Mouse (Mus musculus) NIH3T3 (cell line): ENCODE results near the gene Psmg4.

Experiments
- DNase-seq: peaks from one replicate; pipeline ENCODE4 v3.0.0-alpha.2; 2012; ENCODE audit warnings: low read depth

Psmg4 gene

GRCm38 (mm10) chr13:34162491-34163303 is at the start of gene Psmg4:
Gene Psmg4 (plus strand): TSS chr13:34162964.
- DNase-seq, result peak; percentile 93

DNA sequence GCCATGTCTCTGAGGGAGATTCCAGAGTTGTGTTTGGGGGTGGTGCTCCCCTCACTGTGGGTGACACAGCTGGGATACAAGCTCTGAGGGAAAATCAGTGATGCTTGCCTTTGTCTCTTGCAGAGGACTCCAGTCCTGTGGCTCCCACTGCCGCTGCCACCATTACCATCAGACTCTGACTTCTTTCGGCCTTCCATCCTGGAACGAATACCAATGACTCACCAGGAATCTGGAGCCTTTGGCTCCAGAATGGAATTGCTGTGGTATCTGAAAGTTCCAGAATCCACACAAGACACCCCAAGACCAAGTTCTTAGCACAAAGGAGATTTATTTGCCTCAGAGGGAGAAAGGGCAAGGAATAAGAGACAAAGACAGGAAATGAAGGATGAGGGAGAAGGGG is 49.7 kb upstream of the Psmg4 start:
- peak; percentile 87 for DNase-seq

DNA sequence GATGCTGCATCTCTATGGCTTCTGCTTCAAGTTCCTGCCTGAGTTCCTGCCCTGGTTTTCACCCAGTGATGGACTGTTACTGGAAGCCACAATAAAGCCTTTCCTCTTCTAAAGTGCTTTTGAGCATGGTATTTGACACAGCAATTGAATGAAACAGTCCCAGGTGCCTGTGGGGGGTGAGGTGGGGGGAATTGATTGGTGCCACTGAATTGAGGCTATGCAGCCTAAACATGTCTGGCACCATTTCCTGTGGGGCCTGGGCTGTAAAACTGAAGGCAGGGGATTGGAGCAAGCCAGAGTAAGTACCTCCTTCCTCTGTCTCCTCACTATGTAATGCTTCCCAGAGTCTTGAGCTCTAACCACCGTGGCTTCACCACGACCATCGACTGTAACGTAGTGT is 48.1 kb upstream of the Psmg4 start:
- DNase-seq, result no peak

- DNase-seq, result no peak
Measured at GRCm38 (mm10) chr13:34116508-34116907, 46.3 kb upstream of the Psmg4 start.

- no peak for DNase-seq
Measured at GRCm38 (mm10) chr13:34118816-34119215, 43.9 kb upstream of the Psmg4 start.

DNA sequence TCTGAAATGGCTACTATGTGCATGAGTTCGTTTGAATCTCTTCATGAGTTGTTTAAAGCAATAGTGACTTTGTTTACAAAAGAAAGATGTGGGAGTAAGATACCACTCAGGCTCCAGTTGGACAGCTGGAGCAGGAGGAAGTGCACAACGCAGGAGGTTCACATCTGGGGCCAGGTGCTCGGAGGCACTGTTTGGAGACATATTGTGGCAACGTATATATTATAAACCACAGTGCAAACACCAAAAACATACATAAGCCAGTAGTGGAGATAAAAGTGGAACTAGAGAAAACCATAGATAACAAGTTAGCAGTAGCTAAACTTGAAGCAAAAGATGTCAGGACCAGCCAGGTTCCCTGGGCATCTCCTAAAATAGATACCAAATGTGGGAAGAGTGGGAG is 43.4 kb upstream of the Psmg4 start:
- no peak for DNase-seq

DNA sequence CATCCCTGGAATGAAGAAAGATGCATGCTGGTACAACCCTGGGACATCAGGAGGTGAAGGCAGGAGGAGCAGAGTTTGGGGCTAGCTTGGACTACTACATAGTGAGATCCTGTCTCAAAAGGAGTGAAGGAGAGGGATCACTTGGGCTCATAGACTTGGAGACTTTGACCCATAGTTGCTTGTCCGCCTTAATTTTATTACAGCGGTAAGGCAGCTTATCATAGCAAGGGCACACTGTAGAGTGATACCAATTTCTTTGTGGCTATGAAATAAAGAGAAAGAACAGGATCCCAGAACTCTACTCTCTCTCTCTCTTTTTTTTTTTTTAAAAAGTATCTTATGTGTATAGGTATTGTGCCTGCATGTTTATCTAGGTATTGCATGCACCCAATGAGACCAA is 42.2 kb upstream of the Psmg4 start:
- no peak for DNase-seq

GRCm38 (mm10) chr13:34125711-34126110 is 37.1 kb upstream of the Psmg4 start:
- no peak for DNase-seq

GRCm38 (mm10) chr13:34128276-34129114 is 34.3 kb upstream of the Psmg4 start:
- no peak for DNase-seq

DNA sequence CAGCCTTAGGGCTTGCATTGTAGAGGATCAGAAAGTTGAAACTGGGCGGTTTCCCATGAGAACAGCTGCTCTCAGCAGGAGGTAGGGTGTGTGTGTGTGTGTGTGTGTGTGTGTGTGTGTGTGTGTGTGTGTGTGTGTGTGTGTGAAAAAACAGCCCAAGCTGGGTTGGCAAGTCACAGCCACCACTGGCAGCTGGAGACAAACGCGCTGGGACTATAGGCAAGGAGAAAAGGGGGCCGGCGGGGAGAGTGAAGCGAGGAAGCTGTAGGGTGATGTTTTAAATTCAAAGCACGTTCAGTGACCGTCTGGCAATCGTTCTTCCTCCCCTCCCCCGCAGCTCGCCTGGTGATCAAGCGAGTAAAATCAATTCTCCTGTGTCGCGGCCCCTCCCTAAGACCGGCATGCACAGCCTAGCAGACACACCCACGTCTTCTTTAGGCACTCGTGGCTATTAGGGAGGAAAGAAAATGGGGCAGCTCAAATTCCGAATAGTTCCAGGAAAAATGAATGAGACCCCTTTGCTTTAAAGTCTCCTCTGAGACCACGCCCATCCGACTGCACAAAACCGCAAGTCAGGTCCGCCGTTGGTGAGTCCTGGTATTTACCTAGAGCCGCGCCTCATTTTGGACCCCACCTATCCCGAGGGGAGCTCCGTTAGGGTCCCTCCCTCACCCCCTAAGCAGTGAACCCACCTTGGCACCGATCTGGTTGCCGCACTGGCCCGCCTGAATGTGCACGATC is 33.1 kb upstream of the Psmg4 start:
- peak; percentile 71 for DNase-seq

- peak; percentile 83 for DNase-seq
Measured at GRCm38 (mm10) chr13:34130226-34130731, 32.5 kb upstream of the Psmg4 start, which contains the start of gene Tubb2b. Gene Tubb2b (minus strand): TSS chr13:34130466.

DNA sequence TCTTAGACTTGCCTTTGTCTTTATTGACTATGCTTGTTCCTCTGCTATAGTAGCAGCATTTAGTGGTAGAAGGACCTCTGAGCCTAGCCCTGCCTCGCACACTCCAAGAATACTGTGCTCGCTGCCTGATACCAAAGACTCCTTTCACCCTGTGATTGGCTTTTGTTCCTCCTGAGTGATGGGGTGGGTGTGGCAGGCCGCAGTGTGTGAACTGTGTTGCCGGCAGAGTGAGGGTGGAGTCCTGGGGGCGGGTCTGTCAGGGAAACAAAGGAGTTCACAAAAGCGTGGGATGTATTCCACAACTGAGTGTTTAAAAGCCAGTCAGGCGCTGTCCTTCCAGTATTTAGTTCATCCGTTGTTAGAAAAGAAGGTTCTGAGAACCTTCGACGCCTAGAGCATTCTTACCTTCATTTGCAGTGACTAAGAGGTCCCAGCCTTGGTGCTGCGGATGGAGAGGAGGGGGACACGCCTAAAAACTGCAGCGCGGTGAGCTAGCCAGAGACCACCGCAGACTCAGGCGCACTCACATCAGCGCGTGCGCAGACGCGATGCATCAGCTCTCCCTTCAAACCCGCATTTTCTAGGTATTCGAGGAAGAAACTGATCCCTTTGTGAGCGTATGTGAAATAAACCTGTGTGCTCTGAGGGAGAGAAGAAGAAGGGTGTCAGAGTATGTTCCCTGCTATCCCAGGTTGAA is 31.6 kb upstream of the Psmg4 start:
- DNase-seq, result peak; percentile 18

DNA sequence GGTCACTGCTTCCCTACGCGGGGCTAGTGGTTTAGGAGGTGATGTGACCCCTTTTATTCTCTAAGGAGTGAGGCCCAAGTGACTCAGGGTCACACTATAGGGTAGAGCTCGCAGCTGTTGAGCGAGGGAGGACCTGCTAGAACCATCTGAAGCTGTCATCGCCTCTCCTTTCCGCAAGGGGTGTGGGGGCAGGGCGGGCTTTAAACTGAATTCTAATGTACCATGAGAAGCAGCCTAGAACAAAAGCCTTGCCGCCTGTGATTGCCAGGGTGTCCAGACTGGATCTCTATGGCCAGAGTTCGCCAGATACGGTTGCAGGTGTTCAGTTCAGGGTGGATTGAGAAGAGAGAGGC is 31.1 kb upstream of the Psmg4 start:
- no peak for DNase-seq

GRCm38 (mm10) chr13:34132299-34132698 is 30.5 kb upstream of the Psmg4 start:
- no peak for DNase-seq

DNA sequence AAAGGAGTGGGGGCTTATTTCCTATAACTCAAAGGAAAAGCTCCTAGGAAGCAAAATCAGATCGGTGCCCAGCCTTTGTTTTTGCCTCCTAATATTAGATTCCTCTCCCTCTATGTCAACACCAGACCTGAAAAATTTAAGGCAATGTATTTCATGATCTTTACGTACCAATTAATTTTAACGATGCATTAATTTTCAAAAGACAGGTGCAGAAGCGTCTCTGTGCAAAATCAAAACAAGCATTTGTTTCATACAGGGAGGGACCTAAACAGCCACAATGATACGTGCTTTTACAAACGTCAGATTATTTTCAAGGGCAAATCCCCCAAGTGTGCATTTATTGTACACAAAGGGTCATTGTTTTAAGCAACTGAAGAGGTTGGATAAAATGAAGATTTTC is 29.9 kb upstream of the Psmg4 start:
- DNase-seq, result no peak

- DNase-seq, result no peak
Measured at GRCm38 (mm10) chr13:34133326-34134071, 29.3 kb upstream of the Psmg4 start.

DNA sequence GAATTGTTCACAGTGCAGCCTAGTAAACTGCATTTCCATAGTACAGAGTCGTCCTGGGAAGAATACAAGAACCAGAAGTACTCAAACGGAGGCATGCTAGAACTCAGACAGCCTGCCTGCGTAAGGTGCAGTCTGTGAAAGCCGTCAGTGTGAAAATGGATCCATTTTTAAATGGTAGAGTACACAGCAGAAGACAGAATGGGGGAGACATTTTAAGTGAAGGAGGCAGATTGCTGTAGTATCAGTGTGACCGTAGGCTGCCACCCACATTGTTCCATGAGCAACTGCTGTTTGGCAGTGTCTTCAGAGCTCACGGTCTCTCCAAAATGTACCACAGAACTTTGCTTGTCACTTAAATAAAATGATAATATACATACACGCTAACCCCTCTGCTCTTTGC is 28.5 kb upstream of the Psmg4 start:
- DNase-seq, result no peak

DNA sequence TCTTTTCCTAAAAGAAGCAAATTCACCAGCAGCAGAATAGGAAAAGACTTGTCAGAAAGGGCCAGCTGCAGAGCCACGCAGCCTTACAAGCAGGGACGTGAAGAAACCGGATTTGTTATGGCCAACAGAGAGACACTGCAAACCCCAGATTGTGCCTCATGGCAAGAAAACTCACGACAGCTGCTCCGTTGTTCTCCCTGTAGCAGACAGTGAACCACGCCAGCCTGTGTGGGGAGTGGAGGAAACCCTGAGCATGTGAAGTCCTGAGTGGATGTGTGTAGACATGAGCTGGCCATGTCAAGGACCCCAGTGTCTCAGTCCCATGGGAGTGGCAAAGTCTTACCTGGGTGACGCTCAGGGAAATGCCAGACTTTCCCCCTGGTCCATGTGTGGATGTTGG is 26.2 kb upstream of the Psmg4 start:
- no peak for DNase-seq

DNA sequence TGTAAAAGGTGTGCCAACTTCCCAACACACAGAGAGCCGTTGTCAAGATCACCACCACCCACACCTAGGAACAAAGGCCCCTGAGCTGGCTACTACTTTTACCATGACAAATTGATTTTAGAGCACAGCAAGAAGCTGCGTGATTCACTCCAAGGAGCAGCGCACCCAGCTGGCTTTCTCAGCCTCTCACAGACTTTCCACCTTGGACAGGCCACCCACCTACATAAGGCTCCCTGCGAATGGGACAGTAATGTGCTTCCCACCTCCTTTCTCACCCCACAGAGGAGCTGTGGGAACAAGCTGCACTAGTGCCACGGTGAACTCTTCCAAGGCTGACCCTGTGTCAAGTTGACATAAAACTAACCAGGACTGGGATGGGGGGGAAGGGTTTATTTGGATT is 19.4 kb upstream of the Psmg4 start:
- DNase-seq, result no peak

DNA sequence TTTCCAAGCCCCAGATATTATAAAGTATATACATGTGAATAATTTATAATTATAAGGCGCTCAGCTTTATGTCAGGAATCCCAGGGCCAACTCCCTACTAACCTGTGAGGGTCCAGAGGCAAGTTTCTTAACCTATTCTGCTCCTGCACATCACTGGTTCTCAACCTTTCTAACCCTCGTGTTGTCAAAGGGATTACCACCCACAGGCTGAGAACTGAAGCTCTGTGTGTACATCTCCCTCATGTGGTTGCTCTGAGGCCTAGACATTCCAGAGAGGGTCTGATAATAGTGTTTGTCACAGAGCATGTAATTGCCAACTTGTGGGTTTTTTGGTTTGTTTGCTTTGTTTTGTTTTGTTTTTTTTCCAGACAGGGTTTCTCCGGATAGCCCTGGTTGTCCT is 15.8 kb upstream of the Psmg4 start:
- DNase-seq, result peak; percentile 41

GRCm38 (mm10) chr13:34148181-34148580 is 14.6 kb upstream of the Psmg4 start:
- no peak for DNase-seq
